Mouse (Mus musculus): ENCODE data around the gene Cox4i2. TPM values are rescaled to one million over a fixed set of nuclear protein-coding genes. Genes with fewer than 3 reads are reported as not detected.
A peak's percentile ranks its signal among the peaks of the same experiment; 100 is the strongest.

Cox4i2 gene
- polyA plus RNA-seq, 2 experiments = 23.7 to 33.6 TPM

DNA sequence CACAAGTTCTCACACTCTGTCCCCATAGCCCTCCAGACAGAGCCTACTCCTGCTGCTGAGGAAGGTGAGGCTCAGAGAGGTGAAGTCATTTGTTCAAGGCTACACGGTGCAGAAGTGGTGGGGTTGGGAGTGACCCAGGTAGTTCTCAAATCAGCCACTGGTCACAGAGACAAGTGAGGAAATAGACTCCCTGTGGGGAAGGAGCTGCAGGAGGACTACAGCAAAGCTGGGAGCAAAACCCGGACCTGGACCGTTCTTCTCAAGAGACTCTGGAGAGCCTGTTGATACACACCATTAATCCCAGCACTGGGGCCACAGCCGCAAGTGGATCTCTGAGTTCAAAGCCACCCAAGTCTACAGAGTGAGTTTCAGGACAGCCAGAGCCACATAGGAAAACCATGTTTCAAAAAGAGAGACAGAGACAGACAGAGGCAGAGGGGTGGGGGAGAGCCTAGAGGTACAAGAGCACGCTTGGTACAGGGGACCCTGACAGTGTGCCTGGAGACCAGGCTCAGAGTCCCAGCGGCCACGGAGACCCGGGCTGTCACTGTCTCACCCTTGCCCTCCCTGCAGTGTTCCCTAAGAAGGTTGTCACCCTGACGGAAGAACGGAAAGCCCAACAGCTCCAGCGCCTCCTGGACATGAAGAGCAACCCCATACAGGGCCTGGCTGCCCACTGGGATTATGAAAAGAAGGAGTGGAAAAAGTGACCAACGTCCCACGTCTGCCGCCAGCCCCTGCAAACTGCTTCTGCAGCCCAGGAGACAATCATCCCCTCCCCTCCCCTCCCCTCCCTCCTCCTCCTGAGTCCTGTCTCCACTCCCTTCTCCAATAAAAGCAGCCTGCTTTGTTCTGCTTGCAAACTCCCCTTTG lies 10.4 kb downstream of the Cox4i2 start:
- Histone ChIP-seq H3K9me3 (ENCODE audit: control insufficient read depth, low read length) (no peaks in the 10 kb centered on the region), H3K36me3 (ENCODE audit: control insufficient read depth, insufficient read depth, low read length) (0 out of 2 replicates have a peak, but pooled peaks cover 3% of the 10 kb centered on the region), H3K4me2 (replicated peaks; ENCODE audit: low read depth, low read length, severe bottlenecking) (peak overlapping the region; percentile 27), H3K4me1 (ENCODE audit: control insufficient read depth, insufficient read depth, low read length) (peaks cover 26% of the 10 kb centered on the region), H3K27ac (replicated peaks; ENCODE audit: low read depth, low read length) (0 out of 2 replicates have a peak overlapping the region, but pooled peaks have one; percentile 26), H3K4me3 (replicated peaks; ENCODE audit: low read length) (no peak overlapping the region), H3K27me3 (ENCODE audit: control insufficient read depth, insufficient read depth, low read length) (no peaks in the 10 kb centered on the region), H3K9ac (ENCODE audit: low read depth, low read length, severe bottlenecking) (0 out of 2 replicates have a peak overlapping the region, but pooled peaks have one; percentile 34)
- no peak for TF ChIP-seq POLR2A (IDR thresholded peaks at IDR 0.05; ENCODE audit: borderline replicate concordance, extremely low read depth, insufficient read depth, insufficient read length)
- WGBS = 17% methylated on average over 13 of the region's 14 CpGs
- ATAC-seq (ENCODE audit: low FRiP score, low read depth) (no peak), DNase-seq (ENCODE audit: low spot score) (peak; percentile 26)

DNA sequence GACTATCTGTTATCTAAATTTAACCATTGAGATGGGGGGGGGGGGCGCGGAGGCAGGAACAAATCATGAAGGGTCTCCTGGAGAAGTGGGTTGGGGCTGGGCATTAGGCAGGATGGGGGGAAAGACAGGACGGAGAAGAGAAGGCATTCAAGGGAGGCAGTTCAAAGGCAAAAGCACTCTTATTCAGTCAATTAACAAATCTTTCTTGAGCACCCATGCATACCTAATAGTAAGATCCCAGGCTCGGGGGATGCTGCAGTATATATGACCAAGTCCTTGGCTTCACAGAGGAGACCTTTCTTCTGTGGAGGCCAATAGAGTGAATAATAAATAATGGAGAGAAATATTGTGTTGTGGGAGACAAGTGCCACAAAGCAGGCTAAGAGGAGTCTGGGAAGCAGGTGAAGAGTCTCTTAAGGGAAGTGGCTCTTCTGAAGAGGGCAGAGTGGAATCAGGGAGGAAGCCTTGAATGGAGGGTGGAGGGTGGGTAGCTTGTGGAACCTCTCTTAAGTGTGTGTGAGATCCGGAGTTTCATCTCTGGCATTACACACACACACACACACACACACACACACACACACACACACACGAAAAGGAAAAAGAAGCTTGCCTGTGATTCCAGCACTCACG lies 11.2 kb downstream of the Cox4i2 start:
- Histone ChIP-seq H3K4me1 (ENCODE audit: control insufficient read depth, insufficient read depth, low read length) (peaks cover 26% of the 10 kb centered on the region), H3K27me3 (ENCODE audit: control insufficient read depth, insufficient read depth, low read length) (no peaks in the 10 kb centered on the region), H3K36me3 (ENCODE audit: control insufficient read depth, insufficient read depth, low read length) (0 out of 2 replicates have a peak, but pooled peaks cover 3% of the 10 kb centered on the region), H3K27ac (replicated peaks; ENCODE audit: low read depth, low read length) (no peak overlapping the region), H3K9ac (ENCODE audit: low read depth, low read length, severe bottlenecking) (0 out of 2 replicates have a peak overlapping the region, but pooled peaks have one; percentile 16), H3K9me3 (ENCODE audit: control insufficient read depth, low read length) (no peaks in the 10 kb centered on the region), H3K4me3 (replicated peaks; ENCODE audit: low read length) (no peak overlapping the region), H3K4me2 (replicated peaks; ENCODE audit: low read depth, low read length, severe bottlenecking) (peak overlapping the region; percentile 27; the same call in 1 of the 2 replicates)
- WGBS = 42% methylated on average over 7 of the region's 7 CpGs
- ATAC-seq (ENCODE audit: low FRiP score, low read depth) = no peak
- no peak for DNase-seq (ENCODE audit: low spot score)
- no peak for TF ChIP-seq POLR2A (IDR thresholded peaks at IDR 0.05; ENCODE audit: borderline replicate concordance, extremely low read depth, insufficient read depth, insufficient read length)

DNA sequence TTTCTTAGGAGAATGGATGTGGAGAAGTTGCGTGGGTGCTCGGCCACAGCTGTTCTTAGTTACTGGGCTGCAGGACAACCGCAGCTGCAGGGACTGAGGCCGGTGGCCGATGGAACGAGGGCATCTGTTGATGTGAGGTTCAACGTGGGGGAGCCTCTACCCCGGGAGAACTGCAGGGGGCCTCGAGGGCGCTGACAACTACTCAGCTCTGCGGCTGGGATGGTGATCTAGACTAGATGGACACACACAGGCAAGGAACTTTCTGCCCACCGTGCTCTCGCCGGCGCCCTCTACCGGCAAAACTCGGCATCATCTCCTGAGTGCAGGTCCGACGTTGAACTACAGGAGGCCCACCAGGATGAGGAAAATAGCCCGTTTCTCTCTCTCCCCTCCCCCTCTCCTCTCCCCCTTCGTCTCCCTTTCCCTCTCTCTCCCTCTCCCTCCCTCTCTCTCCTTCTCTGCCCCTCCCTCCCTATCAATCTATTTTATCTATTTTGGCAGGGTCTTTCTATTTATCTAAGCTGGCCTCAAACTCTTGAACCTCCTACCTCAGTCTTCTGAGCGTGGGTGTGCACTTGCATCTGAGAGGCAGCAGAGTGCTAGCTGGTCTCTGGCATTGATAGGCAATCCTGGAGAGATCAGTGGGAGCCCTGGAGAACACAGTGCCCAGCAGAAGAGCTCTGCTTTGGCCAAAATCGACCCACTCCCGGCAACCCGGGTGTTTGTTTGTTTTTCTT lies 12.6 kb downstream of the Cox4i2 start:
- WGBS = 14% methylated on average over 24 of the region's 25 CpGs
- peak; percentile 83 for DNase-seq (ENCODE audit: low spot score)
- H3K9me3 ChIP-seq (ENCODE audit: control insufficient read depth, low read length) = no peaks in the 10 kb centered on the region
- no peak for TF ChIP-seq POLR2A (IDR thresholded peaks at IDR 0.05; ENCODE audit: borderline replicate concordance, extremely low read depth, insufficient read depth, insufficient read length)
- H3K27me3 ChIP-seq (ENCODE audit: control insufficient read depth, insufficient read depth, low read length) = no peaks in the 10 kb centered on the region
- peak overlapping the region; percentile 8; the same call in 1 of the 2 replicates for H3K4me3 ChIP-seq (replicated peaks; ENCODE audit: low read length)
- H3K9ac ChIP-seq (ENCODE audit: low read depth, low read length, severe bottlenecking) = peak overlapping the region; percentile 16; the same call in 1 of the 2 replicates
- peak overlapping the region; percentile 35; the same call in 1 of the 2 replicates for H3K4me2 ChIP-seq (replicated peaks; ENCODE audit: low read depth, low read length, severe bottlenecking)
- H3K27ac ChIP-seq (replicated peaks; ENCODE audit: low read depth, low read length) = peak overlapping the region; percentile 68
- H3K4me1 ChIP-seq (ENCODE audit: control insufficient read depth, insufficient read depth, low read length) = peaks cover 26% of the 10 kb centered on the region
- peak; percentile 84 for ATAC-seq (ENCODE audit: low FRiP score, low read depth)
- H3K36me3 ChIP-seq (ENCODE audit: control insufficient read depth, insufficient read depth, low read length) = 0 out of 2 replicates have a peak, but pooled peaks cover 3% of the 10 kb centered on the region

DNA sequence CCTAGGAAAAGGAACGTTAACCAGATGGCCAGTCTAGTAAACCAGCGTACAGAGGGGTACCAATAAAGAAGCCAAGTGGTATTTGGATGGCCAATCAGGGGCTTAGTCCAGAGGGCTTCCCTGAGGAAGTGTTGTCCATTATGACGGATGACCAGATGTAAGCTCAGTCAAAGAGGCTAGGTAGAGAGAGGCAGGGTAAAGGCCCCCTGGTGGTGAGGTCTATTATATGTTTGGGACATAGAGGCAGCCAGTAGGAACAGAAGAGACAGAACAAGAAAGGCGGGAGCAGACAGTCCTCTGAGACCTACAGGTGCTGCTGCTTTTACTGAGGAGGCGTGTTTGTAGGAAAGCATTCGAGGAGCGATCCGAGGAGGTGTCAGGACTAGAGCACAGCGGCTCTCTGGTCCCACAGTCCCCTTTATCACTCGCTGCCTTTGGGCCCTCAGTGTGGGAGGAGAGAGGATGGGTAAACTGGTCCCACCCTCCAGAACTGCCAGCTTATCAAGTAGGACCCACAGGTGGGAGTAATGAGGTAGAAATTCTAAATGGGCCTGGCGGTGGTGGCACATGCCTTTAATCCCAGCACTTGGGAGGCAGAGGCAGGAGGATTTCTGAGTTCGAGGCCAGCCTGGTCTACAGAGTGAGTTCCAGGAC lies 13.8 kb downstream of the Cox4i2 start:
- 47% methylated on average over 12 of the region's 12 CpGs for WGBS
- Histone ChIP-seq H3K4me2 (replicated peaks; ENCODE audit: low read depth, low read length, severe bottlenecking) (no peak overlapping the region), H3K27ac (replicated peaks; ENCODE audit: low read depth, low read length) (no peak overlapping the region), H3K27me3 (ENCODE audit: control insufficient read depth, insufficient read depth, low read length) (no peaks in the 10 kb centered on the region), H3K9ac (ENCODE audit: low read depth, low read length, severe bottlenecking) (no peak overlapping the region), H3K4me3 (replicated peaks; ENCODE audit: low read length) (no peak overlapping the region), H3K36me3 (ENCODE audit: control insufficient read depth, insufficient read depth, low read length) (no peaks in the 10 kb centered on the region), H3K4me1 (ENCODE audit: control insufficient read depth, insufficient read depth, low read length) (peaks cover 26% of the 10 kb centered on the region), H3K9me3 (ENCODE audit: control insufficient read depth, low read length) (no peaks in the 10 kb centered on the region)
- DNase-seq (ENCODE audit: low spot score) = peak; percentile 67
- no peak for ATAC-seq (ENCODE audit: low FRiP score, low read depth)
- TF ChIP-seq POLR2A (IDR thresholded peaks at IDR 0.05; ENCODE audit: borderline replicate concordance, extremely low read depth, insufficient read depth, insufficient read length) = no peak
